In the genomic region with DNA sequence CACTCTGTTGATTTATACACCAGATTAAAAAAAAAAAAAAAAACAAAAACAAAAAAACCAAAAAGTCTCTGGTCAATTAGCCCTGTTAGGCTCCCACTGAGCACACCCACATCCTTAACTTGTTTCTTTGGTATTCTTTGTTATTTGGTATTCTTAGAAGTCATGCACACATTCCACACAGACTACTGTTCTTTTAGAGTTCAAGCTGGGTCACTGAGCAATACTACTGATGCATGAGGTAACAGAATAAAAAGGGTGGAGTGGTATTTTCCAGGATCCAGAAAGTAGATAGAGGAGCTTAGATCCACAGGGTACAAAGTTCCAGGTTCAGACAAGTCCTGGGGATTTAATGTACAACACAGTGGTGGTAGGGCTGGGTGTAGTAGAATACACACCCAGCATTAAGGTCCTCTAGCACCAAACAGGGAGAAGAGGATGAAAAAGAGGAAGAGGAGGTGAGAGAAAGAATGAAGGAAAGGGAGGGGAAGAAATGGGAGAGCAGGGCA, we compare ENCODE assay signal across 16 mouse cellular contexts. TPM values are rescaled to one million over a fixed set of nuclear protein-coding genes. Genes with fewer than 3 reads are reported as not detected.
A peak's percentile ranks its signal among the peaks of the same experiment; 100 is the strongest.
DNase-seq lines count a peak whose midpoint lies in the region; ATAC-seq and TF ChIP-seq lines count a peak whose summit lies in the region.
"Had no signal": no experiment of that assay in that cellular context is flagged by ENCODE, and none has a peak within 500 bp of the region (broad histone marks: within the 10 kb centered on the region; RNA-seq: fewer than 3 reads in every experiment).

No protein-coding gene starts in this region.

- H3K9me3 ChIP-seq in intestine, embryonic 15.5 days = no peaks in the 10 kb centered on the region
- H3K9me3 ChIP-seq: embryonic facial prominence, embryonic 13.5 days; forebrain, embryonic 13.5 days; heart, embryonic 12.5 days; hindbrain, embryonic 10.5 days; hindbrain, embryonic 15.5 days had no signal

- no peak overlapping the region for H3K4me2 ChIP-seq in intestine, embryonic 15.5 days (replicated peaks)
- H3K4me2 ChIP-seq: embryonic facial prominence, embryonic 13.5 days; forebrain, embryonic 13.5 days; heart, embryonic 12.5 days; hindbrain, embryonic 15.5 days had no signal

- H3K36me3 ChIP-seq in kidney, adult 2 months (ENCODE audit: control insufficient read depth, insufficient read depth, low read length) = peaks cover 2% of the 10 kb centered on the region
- H3K36me3 ChIP-seq in intestine, embryonic 15.5 days = 0 out of 2 replicates have a peak, but pooled peaks cover 5% of the 10 kb centered on the region
- H3K36me3 ChIP-seq in small intestine, adult 2 months (ENCODE audit: control insufficient read depth, insufficient read depth, low read length) = peaks cover 39% of the 10 kb centered on the region

- no peak for TF ChIP-seq CTCF in kidney, adult 2 months (conservative IDR thresholded peaks at IDR 0.05; ENCODE audit: insufficient read depth, insufficient read length, low read depth, low read length)
- TF ChIP-seq CTCF in small intestine, adult 2 months (IDR thresholded peaks at IDR 0.05; ENCODE audit: extremely low read depth, insufficient read length, insufficient replicate concordance, low read depth, low read length) = no peak

- H3K4me3 ChIP-seq in kidney, adult 2 months (ENCODE audit: insufficient read depth, low read depth, low read length) = no peak overlapping the region
- no peak overlapping the region for H3K4me3 ChIP-seq in intestine, embryonic 15.5 days (replicated peaks)
- no peak overlapping the region for H3K4me3 ChIP-seq in small intestine, adult 2 months (ENCODE audit: low read depth, low read length)
- H3K4me3 ChIP-seq: embryonic facial prominence, embryonic 13.5 days; forebrain, embryonic 13.5 days; gastrocnemius, adult 2 months; heart, embryonic 12.5 days; hindbrain, embryonic 10.5 days; hindbrain, embryonic 15.5 days had no signal

- peaks cover 7% of the 10 kb centered on the region; the same call in 1 of the 2 replicates for H3K4me1 ChIP-seq in kidney, adult 2 months (ENCODE audit: control insufficient read depth, insufficient read depth, low read length)
- 0 out of 2 replicates have a peak, but pooled peaks cover 6% of the 10 kb centered on the region for H3K4me1 ChIP-seq in intestine, embryonic 15.5 days (replicated peaks)
- peaks cover 18% of the 10 kb centered on the region for H3K4me1 ChIP-seq in small intestine, adult 2 months (ENCODE audit: control insufficient read depth, insufficient read depth, insufficient read length, low read length)
- H3K4me1 ChIP-seq: hindbrain, embryonic 15.5 days had no signal

- H3K9ac ChIP-seq in intestine, embryonic 15.5 days = no peak overlapping the region
- H3K9ac ChIP-seq: embryonic facial prominence, embryonic 13.5 days; forebrain, embryonic 13.5 days; forebrain, postnatal 0 days; heart, embryonic 12.5 days; hindbrain, embryonic 15.5 days had no signal

- TF ChIP-seq POLR2A in kidney, adult 2 months (IDR thresholded peaks at IDR 0.05; ENCODE audit: low read depth, low read length) = no peak
- no peak for TF ChIP-seq POLR2A in small intestine, adult 2 months (IDR thresholded peaks at IDR 0.05; ENCODE audit: low read depth, low read length)

- H3K27me3 ChIP-seq in kidney, adult 2 months (replicated peaks; ENCODE audit: control insufficient read depth, insufficient read depth, low read length) = no peaks in the 10 kb centered on the region
- no peaks in the 10 kb centered on the region for H3K27me3 ChIP-seq in intestine, embryonic 15.5 days (replicated peaks)
- H3K27me3 ChIP-seq in small intestine, adult 2 months (ENCODE audit: control insufficient read depth, insufficient read depth, low read length) = no peaks in the 10 kb centered on the region
- H3K27me3 ChIP-seq: embryonic facial prominence, embryonic 13.5 days; forebrain, embryonic 13.5 days; heart, embryonic 12.5 days; hindbrain, embryonic 15.5 days had no signal

- ATAC-seq in intestine, embryonic 15.5 days = 0 out of 2 replicates have a peak, but pooled peaks have one; percentile 27
- ATAC-seq: forebrain, embryonic 13.5 days; forebrain, postnatal 0 days had no signal

- DNase-seq in kidney, adult 2 months = peak; percentile 25
- no peak for DNase-seq in kidney, adult 9 months
- no peak for DNase-seq in spleen, postnatal 14 days (ENCODE audit: low spot score in 2 of 2)
- DNase-seq in thymus, postnatal 0 days (ENCODE audit: low spot score) = no peak
- no peak for DNase-seq in frontal cortex, postnatal 25 days (ENCODE audit: low spot score in 2 of 2)
- DNase-seq: cerebellum, adult 11-12 months had no signal

- no peak overlapping the region for H3K27ac ChIP-seq in kidney, adult 2 months (ENCODE audit: insufficient read depth, low read depth, low read length)
- H3K27ac ChIP-seq in intestine, embryonic 15.5 days = no peak overlapping the region
- H3K27ac ChIP-seq in small intestine, adult 2 months (ENCODE audit: insufficient read depth, low read depth, low read length) = peak overlapping the region; percentile 84
- H3K27ac ChIP-seq: embryonic facial prominence, embryonic 13.5 days; forebrain, embryonic 13.5 days; gastrocnemius, adult 2 months; hindbrain, embryonic 10.5 days; hindbrain, embryonic 15.5 days had no signal

RNA-seq across cellular contexts. Expression of gene Ccdc186, which starts 11.3 kb away (rescaled TPM):
- 3.9 and 4.7 TPM in 2 replicates for polyA plus RNA-seq in kidney, adult 2 months (2012; rRNA removed)
- polyA plus RNA-seq in intestine, embryonic 15.5 days (2015; fragmentation: Nextera tagmentation; extraction: Ambion mirVana) = 15.6 and 19.2 TPM in 2 replicates
- 1.0 and 3.4 TPM in 2 replicates for polyA plus RNA-seq in small intestine, adult 2 months (2012; rRNA removed)
- polyA plus RNA-seq in thymus, postnatal 0 days (2015; fragmentation: Nextera tagmentation; extraction: Ambion mirVana) = 13.7 and 14.5 TPM in 2 replicates

RNA-seq across cellular contexts. Expression of gene Tdrd1, which starts 15.3 kb away (rescaled TPM):
- 0.02 and 0.03 TPM in 2 replicates for polyA plus RNA-seq in kidney, adult 2 months (2012; rRNA removed)
- polyA plus RNA-seq in intestine, embryonic 15.5 days (2015; fragmentation: Nextera tagmentation; extraction: Ambion mirVana) = 0.98 and 1.2 TPM in 2 replicates
- 0.05 and 0.10 TPM in 2 replicates for polyA plus RNA-seq in small intestine, adult 2 months (2012; rRNA removed)
- 0.06 and 0.12 TPM in 2 replicates for polyA plus RNA-seq in thymus, postnatal 0 days (2015; fragmentation: Nextera tagmentation; extraction: Ambion mirVana)
- polyA plus RNA-seq: C2C12 had no signal
